Mouse (Mus musculus) limb, embryonic 12.5 days (tissue): Measurements from ENCODE around the gene Fcgbp. TPM values are rescaled to one million over a fixed set of nuclear protein-coding genes. Genes with fewer than 3 reads are reported as not detected.
"Not testable (repeated sequence)": the region's sequence is repeated elsewhere in the genome, so short reads cannot be mapped to it uniquely, and the experiment has no call there.

Source experiments
- ATAC-seq: fragments of 200-750 bp; cut with Nextera tagmentation; 2 replicates; pipeline ENCODE4 v1.8.0; 2017; ENCODE audit warnings: low read depth, moderate TSS enrichment; ENCODE audit not compliant: insufficient number of reproducible peaks, insufficient read depth, low FRiP score, low TSS enrichment
- H3K27ac ChIP-seq: fragments of 300-500 bp; sonication (generic); 2 replicates; pipeline ENCODE4 v1.5.1; 2016; ENCODE audit warnings: mild to moderate bottlenecking, moderate library complexity
- H3K27me3 ChIP-seq: fragments of 300-500 bp; sonication (generic); 2 replicates; pipeline ENCODE4 v1.6.1; 2016; ENCODE audit warnings: mild to moderate bottlenecking, moderate library complexity
- H3K36me3 ChIP-seq: fragments of 300-500 bp; sonication (generic); 2 replicates; pipeline ENCODE4 v1.6.1; 2016; ENCODE audit warnings: mild to moderate bottlenecking, moderate library complexity
- H3K4me1 ChIP-seq: fragments of 300-500 bp; sonication (generic); replicated peaks from 2 replicates; pipeline ENCODE4 v1.6.1; 2016
- H3K4me2 ChIP-seq: fragments of 300-500 bp; sonication (generic); 2 replicates; pipeline ENCODE4 v1.6.1; 2016; ENCODE audit warnings: mild to moderate bottlenecking, moderate library complexity
- H3K4me3 ChIP-seq: fragments of 300-500 bp; sonication (generic); replicated peaks from 2 replicates; pipeline ENCODE4 v1.5.1; 2016; ENCODE audit warnings: mild to moderate bottlenecking
- H3K9ac ChIP-seq: fragments of 300-500 bp; sonication (generic); replicated peaks from 2 replicates; pipeline ENCODE4 v1.6.1; 2016; ENCODE audit warnings: mild to moderate bottlenecking, moderate library complexity
- H3K9me3 ChIP-seq: fragments of 300-500 bp; sonication (generic); 2 replicates; pipeline ENCODE4 v1.6.1; 2016; ENCODE audit warnings: mild to moderate bottlenecking, moderate library complexity
- WGBS: fragments of 180-500 bp; shearing (Covaris S2); methylation state at CpG from one replicate; pipeline ENCODE4 v1.1.7; 2016; 5-methylcytosine and 5-hydroxymethylcytosine counted together
- polyA plus RNA-seq: library from polyadenylated mRNA; unstranded; fragments of >200 nt; fragmentation: Nextera tagmentation; extraction: Ambion mirVana; gene quantifications from 2 replicates; pipeline ENCODE4 v1.2.1, GENCODE M21; 2016

Gene Fcgbp
- polyA plus RNA-seq, 1 experiment from 2014 or later = 0.25 TPM

DNA sequence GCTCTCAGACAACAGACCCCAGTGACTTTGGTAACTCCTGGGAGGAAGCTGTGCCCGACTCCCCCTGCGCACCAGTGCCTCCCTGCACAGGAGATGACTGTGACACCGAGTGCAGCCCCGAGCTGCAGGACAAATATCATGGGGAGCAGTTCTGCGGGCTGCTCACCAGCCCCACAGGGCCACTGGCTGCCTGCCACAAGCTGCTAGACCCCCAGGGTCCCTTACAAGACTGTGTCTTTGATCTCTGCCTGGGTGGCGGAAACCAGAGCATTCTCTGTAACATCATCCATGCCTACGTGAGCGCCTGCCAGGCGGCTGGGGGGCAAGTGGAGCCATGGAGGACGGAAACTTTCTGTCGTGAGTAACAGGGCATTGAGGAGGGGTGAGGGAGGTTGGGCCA, 22.5 kb downstream of the Fcgbp start:
- H3K4me1 ChIP-seq = no peaks in the 10 kb centered on the region
- 39% methylated on average over 11 of the region's 11 CpGs for WGBS
- no peak overlapping the region for H3K27ac ChIP-seq
- no peak overlapping the region for H3K9ac ChIP-seq
- no peaks in the 10 kb centered on the region for H3K36me3 ChIP-seq
- ATAC-seq = no peak
- H3K4me3 ChIP-seq = no peak overlapping the region
- no peak overlapping the region for H3K4me2 ChIP-seq
- H3K9me3 ChIP-seq = 0 out of 2 replicates have a peak, but pooled peaks cover under 1% of the 10 kb centered on the region
- peaks cover 13% of the 10 kb centered on the region; the same call in 1 of the 2 replicates for H3K27me3 ChIP-seq

DNA sequence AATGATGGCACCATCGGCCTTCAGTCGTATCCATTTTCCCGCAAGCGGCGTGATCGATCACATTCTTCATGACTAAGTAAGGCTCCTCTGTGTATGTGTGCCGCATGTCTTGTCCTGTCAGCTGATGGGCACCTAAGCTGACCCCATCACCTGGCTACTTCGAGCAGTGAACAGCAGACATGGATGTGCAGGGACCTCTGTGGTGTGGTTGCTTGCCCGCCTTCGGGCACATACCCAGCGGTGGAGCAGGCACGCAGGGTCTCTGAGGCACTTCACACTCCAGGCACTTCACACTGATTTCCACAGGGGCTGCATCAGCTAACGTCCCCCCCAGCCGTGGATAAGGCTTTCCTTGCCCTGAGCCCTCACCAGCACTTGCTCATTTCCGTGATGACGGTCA, 28.1 kb downstream of the Fcgbp start:
- no peak for ATAC-seq
- Histone ChIP-seq H3K9ac (no peak overlapping the region), H3K36me3 (no peaks in the 10 kb centered on the region), H3K9me3 (peaks cover 8% of the 10 kb centered on the region; the same call in 1 of the 2 replicates), H3K4me1 (no peaks in the 10 kb centered on the region), H3K4me2 (no peak overlapping the region), H3K4me3 (no peak overlapping the region), H3K27me3 (peaks cover 10% of the 10 kb centered on the region), H3K27ac (no peak overlapping the region)
- 91% methylated on average over 16 of the region's 16 CpGs for WGBS

DNA sequence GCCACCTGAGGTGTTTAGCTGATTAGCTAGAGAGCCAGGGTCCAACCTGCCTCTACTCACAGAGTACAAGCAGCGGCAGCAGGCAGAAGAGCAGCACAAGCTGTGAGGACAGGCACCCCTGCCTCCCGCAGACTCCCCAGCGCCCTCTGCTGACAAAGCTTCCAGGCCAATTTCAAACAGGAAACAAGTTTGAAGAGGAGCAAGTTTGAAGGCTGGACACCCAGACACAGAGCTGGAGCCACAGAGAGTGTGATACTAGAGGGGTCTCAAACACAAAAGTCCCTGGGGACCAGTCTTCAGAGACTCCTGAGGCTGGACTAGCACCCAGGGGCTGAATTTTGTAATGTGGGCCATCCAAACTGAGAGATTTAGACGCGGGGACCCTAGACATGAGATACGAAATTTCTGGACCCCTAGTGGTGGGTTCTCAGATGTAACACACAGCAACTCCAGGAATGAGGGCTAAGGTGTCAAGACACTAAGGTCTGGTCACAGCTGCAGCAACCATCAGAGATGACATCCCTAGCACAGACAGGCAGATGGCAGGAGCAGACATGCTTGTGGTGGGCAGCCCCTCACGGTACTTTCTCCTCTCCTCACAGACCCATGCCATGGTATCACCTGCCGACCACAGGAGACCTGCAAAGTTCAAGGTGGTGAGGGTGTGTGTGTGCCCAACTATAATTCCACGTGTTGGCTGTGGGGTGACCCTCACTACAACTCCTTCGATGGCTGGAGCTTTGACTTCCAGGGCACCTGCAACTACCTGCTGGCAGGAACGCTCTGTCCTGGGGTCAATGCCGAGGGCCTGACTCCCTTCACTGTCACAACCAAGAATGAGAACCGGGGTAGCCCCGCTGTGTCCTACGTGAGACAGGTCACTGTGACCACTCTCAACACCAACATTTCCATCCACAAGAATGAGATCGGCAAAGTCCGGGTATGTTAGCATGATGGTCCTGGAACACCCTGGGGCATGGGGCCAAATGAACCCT, 29.9 kb downstream of the Fcgbp start:
- Histone ChIP-seq H3K4me3 (no peak overlapping the region), H3K27ac (no peak overlapping the region), H3K36me3 (no peaks in the 10 kb centered on the region), H3K4me1 (no peaks in the 10 kb centered on the region), H3K27me3 (peaks cover 19% of the 10 kb centered on the region), H3K9ac (no peak overlapping the region), H3K9me3 (peaks cover 8% of the 10 kb centered on the region; the same call in 1 of the 2 replicates), H3K4me2 (no peak overlapping the region)
- no peak for ATAC-seq
- WGBS = 67% methylated on average over 17 of the region's 17 CpGs

DNA sequence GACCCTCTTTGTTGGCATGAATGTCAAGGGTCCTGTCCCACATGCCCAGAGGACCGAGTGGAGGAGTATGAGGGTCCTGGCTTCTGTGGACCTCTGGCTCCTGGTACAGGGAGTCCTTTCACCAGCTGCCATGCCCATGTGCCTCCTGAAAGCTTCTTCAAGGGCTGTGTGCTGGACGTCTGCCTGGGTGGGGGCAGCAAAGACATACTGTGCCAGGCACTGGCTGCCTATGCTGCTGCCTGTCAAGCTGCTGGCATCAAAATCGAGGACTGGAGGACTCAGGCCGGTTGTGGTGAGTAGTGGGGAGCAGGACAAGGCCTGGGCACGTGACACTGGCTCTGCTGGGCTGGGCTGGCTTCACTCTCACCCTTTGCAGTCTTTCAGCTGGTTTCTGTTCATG, 31.9 kb downstream of the Fcgbp start:
- 48% methylated on average over 5 of the region's 5 CpGs for WGBS
- H3K9ac ChIP-seq, H3K27ac ChIP-seq, H3K9me3 ChIP-seq, H3K4me2 ChIP-seq, H3K36me3 ChIP-seq, ATAC-seq, H3K4me1 ChIP-seq, H3K4me3 ChIP-seq: not testable (repeated sequence)
- H3K27me3 ChIP-seq = peaks cover 19% of the 10 kb centered on the region

DNA sequence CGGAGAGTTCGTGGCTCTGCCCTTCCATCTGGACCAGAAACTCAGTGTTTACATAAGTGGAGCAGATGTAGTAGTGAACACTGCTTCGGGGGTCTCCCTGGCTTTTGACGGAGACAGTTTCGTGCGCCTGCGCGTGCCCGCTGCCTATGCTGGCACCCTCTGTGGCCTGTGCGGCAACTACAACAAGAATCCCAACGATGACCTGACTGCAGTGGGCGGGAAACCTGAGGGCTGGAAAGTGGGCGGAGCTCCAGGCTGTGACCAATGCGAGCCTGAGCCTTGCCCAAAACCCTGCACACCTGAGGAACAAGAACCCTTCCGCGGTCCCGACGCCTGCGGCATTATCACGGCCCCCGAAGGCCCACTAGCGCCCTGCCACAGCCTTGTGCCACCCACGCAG, 33.6 kb downstream of the Fcgbp start:
- H3K4me1 ChIP-seq = no peaks in the 10 kb centered on the region
- no peak overlapping the region for H3K9ac ChIP-seq
- no peaks in the 10 kb centered on the region for H3K9me3 ChIP-seq
- WGBS = 5% methylated on average over 23 of the region's 23 CpGs
- peaks cover 19% of the 10 kb centered on the region for H3K27me3 ChIP-seq
- no peaks in the 10 kb centered on the region for H3K36me3 ChIP-seq
- H3K4me3 ChIP-seq = peak overlapping the region; percentile 23
- H3K27ac ChIP-seq = no peak overlapping the region
- peak overlapping the region; percentile 55 for H3K4me2 ChIP-seq
- ATAC-seq = peak; percentile 53; the same call in 1 of the 2 replicates

DNA sequence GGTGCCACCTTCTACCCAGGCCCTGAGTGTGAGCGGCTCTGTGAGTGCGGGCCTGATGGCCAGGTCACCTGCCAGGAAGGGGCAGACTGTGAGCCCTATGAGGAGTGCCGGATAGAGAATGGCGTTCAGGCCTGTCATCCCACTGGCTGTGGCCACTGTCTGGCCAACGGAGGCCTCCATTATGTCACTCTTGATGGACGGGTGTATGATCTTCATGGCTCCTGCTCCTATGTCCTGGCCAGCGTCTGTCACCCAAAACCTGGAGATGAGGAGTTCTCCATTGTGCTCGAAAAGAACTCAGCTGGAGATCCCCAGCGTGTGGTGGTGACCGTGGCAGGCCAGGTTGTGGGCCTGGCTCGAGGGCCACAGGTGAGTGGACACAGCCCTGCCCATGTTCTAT, 35.2 kb downstream of the Fcgbp start:
- WGBS = 89% methylated on average over 11 of the region's 11 CpGs
- H3K9me3 ChIP-seq = no peaks in the 10 kb centered on the region
- ATAC-seq = no peak

DNA sequence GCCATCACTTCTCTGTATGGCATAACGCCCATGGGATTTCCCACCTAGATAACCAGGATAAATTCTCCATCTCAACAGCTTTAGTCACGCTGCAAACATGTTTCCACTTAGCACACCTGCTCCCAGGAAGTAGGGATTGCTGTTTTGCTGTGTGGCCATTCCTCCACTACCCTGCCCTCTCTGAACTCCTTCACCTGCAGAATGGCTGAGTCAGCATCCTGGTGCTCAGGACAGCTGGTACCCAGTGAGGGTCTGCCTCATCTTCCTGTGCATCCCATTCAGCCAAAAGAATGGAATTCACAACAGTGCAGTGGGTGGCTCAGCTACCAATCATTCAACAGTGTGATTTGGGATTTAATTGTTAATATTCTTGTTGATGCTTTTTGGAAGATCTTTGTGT, 43.6 kb downstream of the Fcgbp start:
- 81% methylated on average over 2 of the region's 2 CpGs for WGBS
- Histone ChIP-seq H3K9ac (no peak overlapping the region), H3K36me3 (no peaks in the 10 kb centered on the region), H3K4me2 (no peak overlapping the region), H3K4me1 (no peaks in the 10 kb centered on the region), H3K4me3 (no peak overlapping the region), H3K27ac (no peak overlapping the region), H3K27me3 (no peaks in the 10 kb centered on the region), H3K9me3 (no peaks in the 10 kb centered on the region)
- no peak for ATAC-seq

More for the DNA sequence above, 35.2 kb downstream of the Fcgbp start:
- no peak overlapping the region for H3K27ac ChIP-seq
- no peaks in the 10 kb centered on the region for H3K4me1 ChIP-seq
- no peak overlapping the region for H3K4me2 ChIP-seq
- H3K4me3 ChIP-seq = no peak overlapping the region
- no peak overlapping the region for H3K9ac ChIP-seq
- H3K27me3 ChIP-seq = peaks cover 19% of the 10 kb centered on the region
- no peaks in the 10 kb centered on the region for H3K36me3 ChIP-seq

DNA sequence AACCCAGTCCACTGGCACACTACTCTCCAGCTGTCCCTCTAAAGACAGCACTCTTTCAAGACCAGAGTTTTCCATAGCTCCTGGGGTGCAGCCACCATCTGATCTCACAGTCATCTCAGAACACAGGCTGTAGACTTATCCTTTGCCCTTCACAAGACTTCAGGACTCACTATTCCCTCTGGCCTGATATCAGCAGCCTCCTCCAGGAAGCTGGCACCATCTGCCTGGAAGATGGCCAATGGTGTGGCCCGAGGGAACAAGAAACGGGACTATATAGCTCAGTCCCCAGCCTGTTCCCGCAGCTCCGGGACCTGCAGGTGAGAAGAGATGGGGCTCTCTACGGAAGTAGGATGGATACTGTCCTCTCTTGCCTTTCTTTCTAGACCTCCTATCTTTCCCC, 58.1 kb downstream of the Fcgbp start, which contains the start of gene 9530053A07Rik:
Gene 9530053A07Rik, plus strand, starts transcription at position 301 of the 400 bp plus-strand sequence.
- ATAC-seq = no peak
- Histone ChIP-seq H3K9ac (no peak within 1 kb of the TSS), H3K27ac (no peak within 1 kb of the TSS), H3K9me3 (no peaks in the 10 kb centered on the region), H3K27me3 (no peaks in the 10 kb centered on the region), H3K4me3 (no peak within 1 kb of the TSS), H3K4me2 (no peak within 1 kb of the TSS), H3K4me1 (no peaks in the 10 kb centered on the region), H3K36me3 (no peaks in the 10 kb centered on the region)
- 82% methylated on average over 5 of the region's 5 CpGs for WGBS

DNA sequence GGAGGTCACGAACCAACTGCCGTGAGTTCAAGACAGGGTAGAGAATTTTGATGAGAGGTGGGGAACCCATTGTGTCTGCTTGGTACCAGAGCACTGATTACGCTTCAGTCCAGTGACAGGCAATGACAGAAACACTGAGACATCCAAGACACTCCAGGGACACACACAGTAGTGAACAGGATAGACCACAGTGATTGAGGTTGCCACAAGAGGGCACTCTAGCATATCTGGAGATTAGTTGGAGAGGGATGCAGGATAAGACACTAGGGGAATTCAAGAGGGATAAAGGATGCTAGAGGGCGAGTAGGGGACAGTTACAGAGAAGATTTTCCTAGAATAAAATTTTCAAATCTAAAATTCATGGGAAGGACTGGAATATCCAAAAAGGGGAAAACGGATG, 66.6 kb downstream of the Fcgbp start:
- Histone ChIP-seq H3K9me3 (no peaks in the 10 kb centered on the region), H3K27ac (no peak overlapping the region), H3K27me3 (0 out of 2 replicates have a peak, but pooled peaks cover 4% of the 10 kb centered on the region), H3K4me2 (no peak overlapping the region), H3K36me3 (no peaks in the 10 kb centered on the region), H3K4me3 (no peak overlapping the region), H3K9ac (no peak overlapping the region), H3K4me1 (no peaks in the 10 kb centered on the region)
- 60% methylated on average over 5 of the region's 5 CpGs for WGBS
- ATAC-seq = no peak

DNA sequence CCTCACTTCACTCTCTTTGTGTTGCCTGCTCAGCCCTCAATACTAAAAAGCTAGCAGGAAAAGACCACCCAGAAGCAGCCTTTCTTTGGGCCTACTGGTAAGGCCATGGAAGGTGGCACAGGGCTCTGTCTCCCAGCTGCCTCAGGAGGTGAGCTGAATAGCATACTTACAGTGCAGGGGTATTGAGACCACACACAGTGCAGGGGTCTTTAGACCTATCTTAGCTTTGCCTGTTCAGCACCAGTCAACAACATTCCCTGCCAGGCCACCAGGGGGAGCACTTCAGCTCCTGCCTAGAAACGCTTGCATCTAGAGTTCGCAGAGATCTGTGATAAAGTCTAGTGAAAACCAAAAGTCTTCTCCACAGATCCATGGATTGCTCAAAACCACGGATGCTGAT, 77.2 kb downstream of the Fcgbp start:
- no peak overlapping the region for H3K27ac ChIP-seq
- ATAC-seq = no peak; the same call in 1 of the 2 replicates

DNA sequence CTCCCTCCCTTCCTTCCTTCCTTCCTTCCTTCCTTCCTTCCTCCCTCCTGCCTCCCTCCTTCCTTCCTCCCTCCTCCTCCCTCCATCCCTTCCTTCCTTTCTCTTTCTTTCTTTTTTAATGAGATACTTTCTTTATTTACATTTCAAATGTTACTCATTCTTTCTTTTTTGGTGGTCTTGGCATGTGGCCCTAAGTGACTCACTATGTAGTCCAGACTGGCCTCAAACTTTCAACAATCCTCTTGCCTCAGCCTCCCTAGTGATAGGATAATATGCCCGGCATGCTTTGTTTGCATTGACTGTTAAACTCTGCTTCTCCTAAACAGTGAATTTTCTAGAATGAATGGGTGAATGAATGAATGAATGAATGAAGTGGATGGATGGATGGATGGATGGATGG, 78.8 kb downstream of the Fcgbp start:
- Histone ChIP-seq H3K4me1 (no peaks in the 10 kb centered on the region), H3K4me2 (no peak overlapping the region), H3K9ac (no peak overlapping the region), H3K4me3 (no peak overlapping the region), H3K36me3 (no peaks in the 10 kb centered on the region), H3K27ac (no peak overlapping the region), H3K27me3 (peaks cover 12% of the 10 kb centered on the region; the same call in 1 of the 2 replicates), H3K9me3 (no peaks in the 10 kb centered on the region)
- 83% methylated on average over 1 of the region's 1 CpGs for WGBS
- ATAC-seq = no peak

More for the DNA sequence above, 77.2 kb downstream of the Fcgbp start:
- no peaks in the 10 kb centered on the region for H3K36me3 ChIP-seq
- H3K4me3 ChIP-seq = no peak overlapping the region
- no peak overlapping the region for H3K4me2 ChIP-seq
- H3K27me3 ChIP-seq = peaks cover 12% of the 10 kb centered on the region; the same call in 1 of the 2 replicates
- H3K9me3 ChIP-seq = peaks cover 8% of the 10 kb centered on the region; the same call in 1 of the 2 replicates
- 27% methylated on average over 3 of the region's 3 CpGs for WGBS
- H3K4me1 ChIP-seq = no peaks in the 10 kb centered on the region
- H3K9ac ChIP-seq = no peak overlapping the region
